Mouse (Mus musculus): Measurements from ENCODE around the gene Strada. TPM values are rescaled to one million over a fixed set of nuclear protein-coding genes. Genes with fewer than 3 reads are reported as not detected.
A peak's percentile ranks its signal among the peaks of the same experiment; 100 is the strongest.
"Not testable (repeated sequence)": the region's sequence is repeated elsewhere in the genome, so short reads cannot be mapped to it uniquely, and the experiment has no call there.

Gene Strada
- polyA plus RNA-seq (2014; fragmentation: Nextera tagmentation; extraction: Ambion mirVana) = 29.1 and 33.5 TPM in 2 replicates

DNA sequence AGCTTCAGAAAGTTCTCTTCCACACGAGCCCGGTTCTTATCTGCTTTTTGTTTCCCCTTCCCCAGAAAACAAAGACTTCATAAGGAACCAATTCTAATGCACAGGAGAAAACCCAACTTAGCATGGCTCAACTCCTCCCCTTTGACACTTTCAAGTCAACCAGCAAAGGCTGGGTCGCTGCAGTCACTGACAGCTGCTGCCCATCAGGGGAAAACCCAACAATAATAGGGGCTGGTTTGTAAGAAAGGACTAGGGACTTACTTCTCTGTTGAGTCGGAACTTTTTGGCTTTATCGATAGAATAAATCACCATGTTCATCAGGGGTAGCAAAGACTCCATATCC, at the start of gene Strada:
TSS of gene Strada (minus strand) at position 46 of the 343 bp plus-strand sequence.
- Histone ChIP-seq H3K9ac (ENCODE audit: low read depth, low read length) (no peak within 1 kb of the TSS), H3K4me1 (ENCODE audit: control insufficient read depth, insufficient read depth, low read length) (no peaks in the 10 kb centered on the region), H3K36me3 (ENCODE audit: control insufficient read depth, insufficient read depth, low read length) (peaks cover 80% of the 10 kb centered on the region), H3K27ac (ENCODE audit: low read depth, low read length) (no peak within 1 kb of the TSS), H3K9me3 (ENCODE audit: control insufficient read depth, low read length) (no peaks in the 10 kb centered on the region), H3K27me3 (ENCODE audit: control insufficient read depth, insufficient read depth, low read length) (no peaks in the 10 kb centered on the region), H3K4me2 (replicated peaks; ENCODE audit: low read depth, low read length) (no peak within 1 kb of the TSS), H3K4me3 (ENCODE audit: low read length) (no peak within 1 kb of the TSS)
- WGBS = 82% methylated on average over 5 of the region's 5 CpGs
- ATAC-seq (ENCODE audit: low FRiP score, low TSS enrichment) = no peak

DNA sequence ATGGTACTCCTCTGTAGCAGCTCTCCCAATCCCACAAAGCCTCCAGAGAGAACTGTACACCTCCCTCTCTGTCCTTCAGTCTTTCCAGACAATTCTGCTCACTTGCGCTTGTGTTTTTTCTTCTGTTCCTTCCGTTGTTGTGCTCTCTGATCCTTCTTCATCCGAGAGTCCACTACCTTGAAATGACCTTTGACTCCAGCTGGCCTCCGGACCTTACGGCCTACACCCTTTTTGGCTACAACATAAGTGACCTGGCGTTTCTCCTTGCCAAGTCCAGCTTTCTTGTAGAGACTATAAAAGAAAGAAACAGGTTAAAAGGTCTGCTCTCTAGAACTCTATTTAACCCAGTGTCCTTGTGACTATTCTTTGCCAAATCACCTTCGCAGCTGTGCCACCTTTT, 47.4 kb upstream of the Strada start:
- Histone ChIP-seq H3K9me3 (ENCODE audit: control insufficient read depth, low read length) (peaks cover 5% of the 10 kb centered on the region), H3K9ac (ENCODE audit: low read depth, low read length) (no peak overlapping the region), H3K4me2 (replicated peaks; ENCODE audit: low read depth, low read length) (no peak overlapping the region), H3K4me3 (ENCODE audit: low read length) (no peak overlapping the region), H3K27ac (ENCODE audit: low read depth, low read length) (no peak overlapping the region), H3K4me1 (ENCODE audit: control insufficient read depth, insufficient read depth, low read length) (no peaks in the 10 kb centered on the region), H3K27me3 (ENCODE audit: control insufficient read depth, insufficient read depth, low read length) (no peaks in the 10 kb centered on the region), H3K36me3 (ENCODE audit: control insufficient read depth, insufficient read depth, low read length) (peaks cover 94% of the 10 kb centered on the region)
- 81% methylated on average over 7 of the region's 7 CpGs for WGBS
- no peak for ATAC-seq (ENCODE audit: low FRiP score, low TSS enrichment)

DNA sequence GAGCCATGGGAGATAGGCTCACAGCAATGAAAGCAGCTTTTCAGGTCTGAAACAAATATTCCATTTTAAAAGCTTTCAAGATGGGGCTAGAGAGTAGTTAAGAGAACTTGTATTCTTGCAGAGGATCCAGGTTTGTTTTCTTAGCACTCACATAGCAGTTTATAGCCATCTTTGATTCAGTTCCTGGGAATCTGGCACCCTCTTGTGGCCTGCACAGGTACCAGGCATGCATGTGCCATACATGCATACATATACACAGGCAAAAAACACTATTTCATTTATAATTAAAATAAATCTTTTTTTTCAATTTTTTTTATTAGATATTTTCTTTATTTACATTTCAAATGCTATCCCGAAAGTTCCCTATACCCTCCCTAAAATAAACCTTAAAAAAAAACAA, 44.9 kb upstream of the Strada start:
- H3K27me3 ChIP-seq (ENCODE audit: control insufficient read depth, insufficient read depth, low read length) = no peaks in the 10 kb centered on the region
- no peak overlapping the region for H3K9ac ChIP-seq (ENCODE audit: low read depth, low read length)
- H3K36me3 ChIP-seq (ENCODE audit: control insufficient read depth, insufficient read depth, low read length) = peaks cover 100% of the 10 kb centered on the region
- peaks cover 5% of the 10 kb centered on the region for H3K9me3 ChIP-seq (ENCODE audit: control insufficient read depth, low read length)
- H3K4me2 ChIP-seq (replicated peaks; ENCODE audit: low read depth, low read length) = no peak overlapping the region
- 90% methylated on average over 1 of the region's 1 CpGs for WGBS
- H3K27ac ChIP-seq (ENCODE audit: low read depth, low read length) = no peak overlapping the region
- no peak for ATAC-seq (ENCODE audit: low FRiP score, low TSS enrichment)
- no peak overlapping the region for H3K4me3 ChIP-seq (ENCODE audit: low read length)
- no peaks in the 10 kb centered on the region for H3K4me1 ChIP-seq (ENCODE audit: control insufficient read depth, insufficient read depth, low read length)

DNA sequence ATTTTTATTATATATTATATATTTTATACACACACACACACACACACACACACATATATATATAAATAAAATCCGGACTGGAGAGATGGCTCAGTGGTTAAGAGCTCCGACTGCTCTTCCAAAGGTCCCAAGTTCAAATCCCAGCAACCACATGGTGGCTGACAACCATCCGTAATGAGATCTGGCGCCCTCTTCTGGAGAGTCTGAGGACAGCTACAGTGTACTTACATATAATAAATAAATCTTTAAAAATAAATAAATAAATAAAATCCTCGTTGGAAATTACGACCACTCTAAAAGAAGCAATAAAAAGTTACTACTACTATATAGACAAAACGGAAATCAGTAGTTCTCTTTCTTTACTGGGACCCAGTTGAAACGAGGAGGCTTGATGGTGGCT, 32.0 kb upstream of the Strada start:
- ATAC-seq (ENCODE audit: low FRiP score, low TSS enrichment) = not testable (repeated sequence)

DNA sequence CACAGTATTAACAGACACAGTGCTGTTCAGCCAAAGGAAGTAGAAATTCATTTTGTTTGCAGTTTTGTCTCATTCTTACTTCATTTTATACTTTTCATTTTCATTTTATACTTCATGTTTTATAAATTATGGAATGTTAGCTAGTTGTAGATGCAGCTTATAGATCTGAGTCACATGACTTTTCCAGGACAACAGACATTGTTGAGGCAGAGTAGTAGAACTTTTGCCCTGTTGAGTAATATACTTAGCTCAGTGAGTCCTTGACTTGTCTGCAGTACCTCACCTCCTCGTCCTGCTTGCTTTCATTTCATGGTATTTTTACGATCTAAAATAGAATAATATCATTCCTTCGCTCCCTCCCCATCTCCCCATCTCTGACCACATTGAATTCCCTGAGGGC, 18.6 kb upstream of the Strada start:
- H3K4me2 ChIP-seq (replicated peaks; ENCODE audit: low read depth, low read length) = no peak overlapping the region
- H3K4me1 ChIP-seq (ENCODE audit: control insufficient read depth, insufficient read depth, low read length) = peaks cover 4% of the 10 kb centered on the region; the same call in 1 of the 2 replicates
- no peaks in the 10 kb centered on the region for H3K9me3 ChIP-seq (ENCODE audit: control insufficient read depth, low read length)
- ATAC-seq (ENCODE audit: low FRiP score, low TSS enrichment) = no peak
- peaks cover 18% of the 10 kb centered on the region for H3K36me3 ChIP-seq (ENCODE audit: control insufficient read depth, insufficient read depth, low read length)
- H3K4me3 ChIP-seq (ENCODE audit: low read length) = no peak overlapping the region
- no peak overlapping the region for H3K27ac ChIP-seq (ENCODE audit: low read depth, low read length)
- no peaks in the 10 kb centered on the region for H3K27me3 ChIP-seq (ENCODE audit: control insufficient read depth, insufficient read depth, low read length)
- no peak overlapping the region for H3K9ac ChIP-seq (ENCODE audit: low read depth, low read length)
- WGBS = 84% methylated on average over 3 of the region's 3 CpGs

More for the DNA sequence above, 32.0 kb upstream of the Strada start:
- H3K27ac ChIP-seq (ENCODE audit: low read depth, low read length); H3K27me3 ChIP-seq (ENCODE audit: control insufficient read depth, insufficient read depth, low read length); H3K9ac ChIP-seq (ENCODE audit: low read depth, low read length); H3K4me2 ChIP-seq (replicated peaks; ENCODE audit: low read depth, low read length); H3K4me3 ChIP-seq (ENCODE audit: low read length); H3K4me1 ChIP-seq (ENCODE audit: control insufficient read depth, insufficient read depth, low read length); H3K9me3 ChIP-seq (ENCODE audit: control insufficient read depth, low read length): not testable (repeated sequence)
- WGBS = 77% methylated on average over 8 of the region's 8 CpGs
- H3K36me3 ChIP-seq (ENCODE audit: control insufficient read depth, insufficient read depth, low read length) = peaks cover 86% of the 10 kb centered on the region

DNA sequence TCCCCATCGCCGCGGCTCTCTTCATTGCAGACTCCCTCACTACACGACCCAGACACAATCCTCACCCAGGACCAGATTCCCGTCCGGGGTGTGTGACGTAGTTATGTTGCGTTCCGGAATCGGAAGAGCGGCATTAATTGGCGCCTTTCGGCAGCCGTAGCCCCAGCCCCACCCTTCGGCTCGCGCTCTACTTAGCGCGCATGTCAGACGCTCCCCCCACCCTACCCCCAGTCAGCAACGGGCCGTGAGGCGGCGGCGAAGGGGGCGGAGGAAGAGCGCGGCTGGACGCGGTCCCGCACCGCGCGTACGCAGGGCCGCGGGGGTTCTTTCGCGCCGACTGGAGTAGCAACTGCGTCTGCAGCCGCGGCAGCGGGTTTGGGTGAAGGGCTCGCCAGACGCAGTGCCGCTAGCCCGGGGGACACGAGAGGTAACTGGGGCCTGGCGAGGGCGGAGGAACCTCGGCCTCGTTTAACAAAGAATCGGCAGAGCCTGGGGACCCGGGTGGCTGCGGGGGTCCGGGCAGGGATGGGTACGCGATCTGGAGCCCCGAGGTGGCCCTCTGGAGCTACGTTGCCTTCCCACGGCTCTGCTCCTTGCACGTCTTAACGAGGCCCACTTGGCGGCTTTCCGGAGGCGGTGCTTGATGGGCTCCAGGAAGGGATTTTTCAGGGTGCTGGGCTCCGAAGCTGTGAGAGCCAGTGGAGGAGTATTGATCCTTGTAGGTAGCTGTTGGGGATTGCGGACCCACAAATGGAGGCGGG, 14.9 kb upstream of the Strada start, which contains the start of gene Ddx42:
TSS of gene Ddx42 (plus strand) at position 197 of the 761 bp plus-strand sequence.
- peak within 1 kb of the TSS; percentile 97 for H3K9ac ChIP-seq (ENCODE audit: low read depth, low read length)
- WGBS = under 1% methylated on average over 67 of the region's 70 CpGs
- peak; percentile 93 for ATAC-seq (ENCODE audit: low FRiP score, low TSS enrichment)
- peak within 1 kb of the TSS; percentile 97 for H3K27ac ChIP-seq (ENCODE audit: low read depth, low read length)
- H3K4me1 ChIP-seq (ENCODE audit: control insufficient read depth, insufficient read depth, low read length) = peaks cover 13% of the 10 kb centered on the region
- no peaks in the 10 kb centered on the region for H3K27me3 ChIP-seq (ENCODE audit: control insufficient read depth, insufficient read depth, low read length)
- H3K9me3 ChIP-seq (ENCODE audit: control insufficient read depth, low read length) = no peaks in the 10 kb centered on the region
- peaks cover 10% of the 10 kb centered on the region for H3K36me3 ChIP-seq (ENCODE audit: control insufficient read depth, insufficient read depth, low read length)
- H3K4me3 ChIP-seq (ENCODE audit: low read length) = peak within 1 kb of the TSS; percentile 99
- H3K4me2 ChIP-seq (replicated peaks; ENCODE audit: low read depth, low read length) = peak within 1 kb of the TSS; percentile 76

DNA sequence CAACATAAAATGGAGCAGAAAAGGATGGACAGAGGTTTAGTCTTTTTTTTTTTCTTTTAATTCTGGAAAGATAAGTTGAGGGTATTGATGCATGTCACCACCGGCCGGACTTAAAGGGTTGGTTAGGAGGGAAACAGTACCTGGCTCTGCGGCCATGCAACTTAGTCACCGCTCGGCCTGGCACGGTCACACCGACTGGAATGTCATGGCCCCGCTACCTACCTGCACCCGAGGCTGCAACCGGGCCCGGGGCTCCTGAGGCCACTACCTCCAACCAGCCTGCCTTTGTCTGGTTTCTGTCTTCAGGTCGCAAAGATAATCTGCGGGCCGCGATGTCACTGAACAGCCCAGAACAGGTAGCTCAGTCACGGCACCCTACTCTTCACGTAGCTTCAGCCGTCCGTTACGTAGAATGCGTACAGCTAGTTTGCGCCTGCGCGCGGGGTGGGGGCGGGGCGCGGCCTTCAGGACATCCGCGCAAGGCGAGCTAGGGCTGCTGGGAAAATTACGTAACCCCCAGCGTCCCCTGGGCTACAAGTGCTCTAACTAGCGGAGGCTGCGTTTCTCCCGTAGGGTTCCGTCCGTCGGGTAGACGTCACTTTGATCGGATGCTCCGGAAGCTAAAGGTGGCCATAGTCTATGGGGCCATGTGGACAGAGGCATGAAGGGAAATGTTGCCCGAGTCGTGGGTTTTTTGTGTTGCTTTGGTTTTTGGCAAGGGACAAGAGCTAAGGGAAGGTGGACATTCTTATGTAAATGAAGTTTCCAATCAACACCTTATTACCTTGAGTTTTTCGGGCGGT, 14.2 kb upstream of the Strada start, which contains the start of gene Ccdc47:
TSS of gene Ccdc47 (minus strand) at position 418 of the 803 bp plus-strand sequence.
- H3K27me3 ChIP-seq (ENCODE audit: control insufficient read depth, insufficient read depth, low read length) = no peaks in the 10 kb centered on the region
- H3K4me1 ChIP-seq (ENCODE audit: control insufficient read depth, insufficient read depth, low read length) = peaks cover 13% of the 10 kb centered on the region
- H3K9me3 ChIP-seq (ENCODE audit: control insufficient read depth, low read length) = no peaks in the 10 kb centered on the region
- peaks cover 18% of the 10 kb centered on the region for H3K36me3 ChIP-seq (ENCODE audit: control insufficient read depth, insufficient read depth, low read length)
- under 1% methylated on average over 46 of the region's 46 CpGs for WGBS
- peak within 1 kb of the TSS; percentile 76 for H3K4me2 ChIP-seq (replicated peaks; ENCODE audit: low read depth, low read length)
- peak; percentile 96 for ATAC-seq (ENCODE audit: low FRiP score, low TSS enrichment)
- peak within 1 kb of the TSS; percentile 97 for H3K9ac ChIP-seq (ENCODE audit: low read depth, low read length)
- H3K4me3 ChIP-seq (ENCODE audit: low read length) = peak within 1 kb of the TSS; percentile 99
- H3K27ac ChIP-seq (ENCODE audit: low read depth, low read length) = peak within 1 kb of the TSS; percentile 97

DNA sequence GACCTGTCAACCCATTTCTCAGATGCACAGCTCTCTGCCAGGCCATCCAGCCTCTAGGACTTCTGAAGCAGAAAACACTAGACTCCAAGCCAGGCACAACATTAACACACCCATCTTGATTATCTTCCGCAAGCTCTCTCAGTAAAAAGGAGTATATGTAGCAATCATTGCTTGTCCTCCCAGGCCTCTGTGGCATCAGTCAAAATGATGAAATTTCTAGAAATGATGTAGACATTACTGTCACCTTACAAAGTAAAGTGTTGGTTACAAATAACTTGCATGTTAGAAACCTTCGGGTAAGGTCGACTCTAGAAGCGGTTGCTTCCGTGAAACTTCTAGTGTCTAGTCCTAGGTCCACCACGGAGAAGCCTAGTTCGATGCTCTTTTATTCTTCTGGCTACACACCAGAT, 13.5 kb upstream of the Strada start:
- H3K4me1 ChIP-seq (ENCODE audit: control insufficient read depth, insufficient read depth, low read length) = peaks cover 13% of the 10 kb centered on the region
- no peaks in the 10 kb centered on the region for H3K9me3 ChIP-seq (ENCODE audit: control insufficient read depth, low read length)
- peak overlapping the region; percentile 99 for H3K4me3 ChIP-seq (ENCODE audit: low read length)
- H3K27me3 ChIP-seq (ENCODE audit: control insufficient read depth, insufficient read depth, low read length) = no peaks in the 10 kb centered on the region
- peaks cover 22% of the 10 kb centered on the region for H3K36me3 ChIP-seq (ENCODE audit: control insufficient read depth, insufficient read depth, low read length)
- H3K27ac ChIP-seq (ENCODE audit: low read depth, low read length) = peak overlapping the region; percentile 97; the same call in 1 of the 2 replicates
- H3K4me2 ChIP-seq (replicated peaks; ENCODE audit: low read depth, low read length) = peak overlapping the region; percentile 74
- peak overlapping the region; percentile 97 for H3K9ac ChIP-seq (ENCODE audit: low read depth, low read length)
- no peak for ATAC-seq (ENCODE audit: low FRiP score, low TSS enrichment)
- WGBS = 29% methylated on average over 7 of the region's 7 CpGs

DNA sequence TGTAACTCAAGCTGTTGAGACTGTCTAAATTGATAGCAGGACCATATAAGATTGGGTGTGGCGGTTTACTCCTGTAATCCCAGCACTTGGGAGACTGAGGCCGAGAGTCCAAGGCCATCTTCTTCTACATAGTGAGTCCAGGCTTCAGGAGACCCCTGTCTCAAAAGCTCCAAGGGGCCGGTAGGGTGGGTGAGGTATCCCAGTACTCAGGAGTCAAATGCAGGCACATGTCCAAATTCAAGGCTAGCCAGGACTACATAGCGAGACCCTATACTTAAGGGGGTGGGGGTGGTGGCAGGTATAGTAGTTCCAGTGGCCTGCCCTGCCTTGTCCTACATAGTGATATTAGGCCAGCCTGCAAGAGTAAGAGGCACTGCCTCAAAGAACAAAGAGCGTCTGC, 12.9 kb upstream of the Strada start:
- Histone ChIP-seq H3K4me3 (ENCODE audit: low read length) (peak overlapping the region; percentile 99), H3K27me3 (ENCODE audit: control insufficient read depth, insufficient read depth, low read length) (no peaks in the 10 kb centered on the region), H3K9me3 (ENCODE audit: control insufficient read depth, low read length) (no peaks in the 10 kb centered on the region), H3K27ac (ENCODE audit: low read depth, low read length) (no peak overlapping the region), H3K4me2 (replicated peaks; ENCODE audit: low read depth, low read length) (peak overlapping the region; percentile 74), H3K36me3 (ENCODE audit: control insufficient read depth, insufficient read depth, low read length) (peaks cover 28% of the 10 kb centered on the region), H3K9ac (ENCODE audit: low read depth, low read length) (no peak overlapping the region; the same call in 1 of the 2 replicates), H3K4me1 (ENCODE audit: control insufficient read depth, insufficient read depth, low read length) (peaks cover 13% of the 10 kb centered on the region)
- no peak for ATAC-seq (ENCODE audit: low FRiP score, low TSS enrichment)
- WGBS = 88% methylated on average over 5 of the region's 5 CpGs

Measured in kidney, embryonic 14.5 days (tissue).